Mouse (Mus musculus) olfactory bulb, adult 2 months (tissue): ENCODE results near the gene Mta2. TPM values are rescaled to one million over a fixed set of nuclear protein-coding genes. Genes with fewer than 3 reads are reported as not detected.
"Not testable (repeated sequence)": the region's sequence is repeated elsewhere in the genome, so short reads cannot be mapped to it uniquely, and the experiment has no call there.

ENCODE experiments used
- H3K27ac ChIP-seq: fragments of 200-500 bp; 2 replicates; pipeline ENCODE4 v1.5.1; 2012; ENCODE audit warnings: low read depth, low read length; ENCODE audit not compliant: insufficient read depth
- H3K4me1 ChIP-seq: fragments of 200-500 bp; 2 replicates; pipeline ENCODE4 v1.6.1; 2012; ENCODE audit warnings: low read length; ENCODE audit not compliant: control insufficient read depth, insufficient read depth
- H3K4me3 ChIP-seq: fragments of 200-500 bp; 2 replicates; pipeline ENCODE4 v1.5.1; 2012; ENCODE audit warnings: mild to moderate bottlenecking, low read depth, low read length, moderate library complexity; ENCODE audit not compliant: insufficient read depth
- CTCF ChIP-seq: fragments of 200-500 bp; IDR thresholded peaks from 2 replicates; pipeline ENCODE4 v1.5.1; 2012; ENCODE audit warnings: low read depth, mild to moderate bottlenecking, low read length, moderate library complexity; ENCODE audit not compliant: insufficient read depth
- POLR2A ChIP-seq: fragments of 200-500 bp; IDR thresholded peaks from 2 replicates; pipeline ENCODE4 v1.6.1; 2012; ENCODE audit warnings: mild to moderate bottlenecking, low read depth, low read length, moderate library complexity; ENCODE audit not compliant: insufficient read depth
- WGBS: fragments of 180-500 bp; shearing (Covaris S2); methylation state at CpG from one replicate; pipeline ENCODE4 v1.1.7; 2018; 5-methylcytosine and 5-hydroxymethylcytosine counted together
- polyA plus RNA-seq: library from polyadenylated mRNA; stranded (reverse); fragments of >200 nt; gene quantifications from 2 replicates; pipeline ENCODE4 v1.2.4, GENCODE M21; 2012; ENCODE audit warnings: low replicate concordance; ENCODE audit not compliant: missing spikeins, insufficient read depth, insufficient read length

Gene Mta2
- polyA plus RNA-seq, 1 experiment = not detected

DNA sequence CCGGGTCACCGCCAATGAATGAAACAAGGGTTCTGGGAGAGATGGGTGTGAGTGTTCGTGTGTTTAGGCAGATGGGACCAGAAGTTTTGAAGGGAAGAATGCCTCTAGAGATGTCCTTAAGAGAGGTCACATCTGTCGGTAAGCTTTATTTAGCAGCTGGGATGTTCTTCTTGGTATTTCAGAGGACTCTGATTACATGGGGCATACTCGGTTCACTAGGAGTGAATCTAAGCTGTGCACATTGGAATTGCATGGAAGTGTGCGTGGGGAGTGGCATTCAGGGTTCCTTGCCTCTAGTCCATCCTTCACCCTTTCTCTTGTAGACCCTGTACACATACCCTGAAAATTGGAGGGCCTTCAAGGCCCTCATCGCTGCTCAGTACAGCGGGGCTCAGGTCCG is 26.2 kb downstream of the Mta2 start:
- no peak for TF ChIP-seq POLR2A
- Histone ChIP-seq H3K4me3 (peak overlapping the region; percentile 76), H3K4me1 (no peaks in the 10 kb centered on the region; the same call in 1 of the 2 replicates), H3K27ac (no peak overlapping the region)
- 6% methylated on average over 9 of the region's 9 CpGs for WGBS

DNA sequence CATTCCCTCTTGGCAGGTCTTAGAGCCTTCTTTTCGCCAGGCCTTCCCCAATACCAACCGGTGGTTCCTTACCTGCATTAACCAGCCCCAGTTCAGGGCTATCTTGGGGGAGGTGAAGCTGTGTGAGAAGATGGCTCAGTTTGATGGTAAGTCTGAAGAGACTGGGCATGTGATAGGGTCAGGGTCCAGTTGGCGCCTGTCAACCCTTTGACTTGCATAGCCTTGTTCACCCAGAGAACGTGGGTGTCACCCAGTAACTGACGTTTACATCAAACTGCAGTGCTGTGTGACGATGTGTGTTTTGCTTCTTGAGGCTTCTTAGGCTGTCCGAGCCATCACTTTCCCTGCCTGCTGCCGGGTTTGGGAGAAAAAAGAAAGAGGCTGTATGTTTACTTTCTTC is 30.8 kb downstream of the Mta2 start:
- H3K4me1 ChIP-seq, H3K4me3 ChIP-seq, H3K27ac ChIP-seq: not testable (repeated sequence)
- WGBS = 89% methylated on average over 8 of the region's 8 CpGs

DNA sequence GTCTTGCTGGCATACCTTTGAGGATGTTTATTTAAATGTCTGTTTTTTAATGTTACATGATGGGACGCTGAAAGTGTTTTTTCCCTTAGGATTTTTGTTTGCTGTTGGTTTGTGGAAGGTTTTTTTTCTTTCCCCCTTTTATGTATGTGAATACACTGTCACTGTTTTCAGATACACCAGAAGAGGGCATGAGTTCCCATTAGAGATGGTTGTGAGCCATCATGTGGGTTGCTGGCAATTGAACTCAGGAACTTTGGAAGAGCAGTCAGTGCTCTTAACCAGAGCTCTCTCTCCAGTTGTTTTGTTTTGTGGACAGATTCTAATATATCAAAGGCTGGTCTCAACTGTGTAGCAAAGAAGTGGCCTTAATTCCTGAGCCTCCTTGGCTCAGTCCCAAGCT is 33.0 kb downstream of the Mta2 start:
- WGBS = 80% methylated on average over 1 of the region's 1 CpGs
- no peak for TF ChIP-seq POLR2A
- no peak for TF ChIP-seq CTCF
- no peaks in the 10 kb centered on the region for H3K4me1 ChIP-seq
- no peak overlapping the region for H3K4me3 ChIP-seq
- H3K27ac ChIP-seq = no peak overlapping the region

DNA sequence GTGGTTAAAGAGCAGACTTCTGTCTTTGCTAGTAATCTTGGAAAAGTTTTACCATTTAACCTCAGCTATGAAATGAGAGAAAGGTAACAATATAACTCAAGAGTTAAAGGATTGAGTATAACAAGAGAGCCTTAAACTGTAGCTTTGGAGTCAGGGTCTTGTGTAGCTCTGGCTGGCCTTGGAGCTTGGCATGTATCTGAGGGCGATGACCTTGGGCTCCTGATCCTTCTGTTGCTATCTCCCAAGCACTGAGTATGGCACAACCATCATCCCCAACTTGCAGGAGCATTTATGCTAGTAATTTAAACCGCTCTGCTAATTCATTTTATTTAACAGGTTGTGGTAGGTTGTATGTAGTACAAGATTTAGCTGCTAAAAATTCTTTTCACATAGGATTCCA is 33.8 kb downstream of the Mta2 start:
- peaks cover under 1% of the 10 kb centered on the region for H3K4me1 ChIP-seq
- H3K27ac ChIP-seq = no peak overlapping the region
- H3K4me3 ChIP-seq = no peak overlapping the region
- TF ChIP-seq POLR2A = no peak
- WGBS = 98% methylated on average over 2 of the region's 2 CpGs

DNA sequence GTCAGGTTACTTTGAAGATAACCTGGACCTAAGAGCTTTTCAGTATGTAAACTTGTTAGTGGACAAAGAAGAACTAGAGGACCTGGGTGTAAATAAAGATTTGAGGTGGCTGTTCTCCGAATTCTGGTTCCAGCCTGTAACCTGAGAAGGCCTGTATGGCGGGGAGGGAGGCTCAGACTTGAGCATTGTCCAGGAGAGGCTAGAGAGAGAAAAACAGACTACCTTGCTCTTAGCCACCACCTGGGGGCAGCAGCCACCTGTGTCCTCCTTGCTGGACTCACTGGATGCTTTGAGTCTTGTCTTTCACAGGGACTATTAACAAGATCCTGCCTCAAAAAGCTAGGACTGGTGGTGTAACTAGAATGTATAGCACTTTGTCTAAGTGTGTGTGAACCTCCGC is 34.9 kb downstream of the Mta2 start:
- Histone ChIP-seq H3K4me3 (no peak overlapping the region), H3K27ac (no peak overlapping the region), H3K4me1 (peaks cover 8% of the 10 kb centered on the region)
- 50% methylated on average over 3 of the region's 3 CpGs for WGBS
- TF ChIP-seq POLR2A (no peak), CTCF (0 out of 2 replicates have a peak, but pooled peaks have one; percentile 32)

DNA sequence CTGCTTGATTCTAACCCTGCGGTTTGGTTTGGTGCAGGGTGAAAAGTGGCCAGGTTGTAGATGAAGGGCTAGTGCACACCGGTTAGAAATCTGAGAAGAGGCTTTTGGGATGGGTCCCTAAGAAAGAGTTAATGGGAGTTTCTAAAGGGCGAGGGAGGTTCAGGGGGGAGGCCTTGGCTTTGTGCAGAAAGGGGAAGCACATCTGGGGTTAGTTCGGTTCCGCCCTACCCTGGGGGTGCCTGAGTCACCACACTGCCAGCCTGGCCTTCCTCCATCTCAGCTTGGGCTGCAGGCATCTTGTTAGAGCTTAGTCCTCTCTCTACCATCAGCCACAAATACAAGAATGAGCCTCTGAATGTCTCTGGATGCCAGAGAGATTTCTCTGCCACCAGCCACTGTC is 39.1 kb downstream of the Mta2 start:
- TF ChIP-seq POLR2A = no peak
- no peak for TF ChIP-seq CTCF
- H3K4me3 ChIP-seq = no peak overlapping the region
- 42% methylated on average over 5 of the region's 5 CpGs for WGBS
- H3K27ac ChIP-seq = 0 out of 2 replicates have a peak overlapping the region, but pooled peaks have one; percentile 22
- H3K4me1 ChIP-seq = peaks cover 25% of the 10 kb centered on the region

DNA sequence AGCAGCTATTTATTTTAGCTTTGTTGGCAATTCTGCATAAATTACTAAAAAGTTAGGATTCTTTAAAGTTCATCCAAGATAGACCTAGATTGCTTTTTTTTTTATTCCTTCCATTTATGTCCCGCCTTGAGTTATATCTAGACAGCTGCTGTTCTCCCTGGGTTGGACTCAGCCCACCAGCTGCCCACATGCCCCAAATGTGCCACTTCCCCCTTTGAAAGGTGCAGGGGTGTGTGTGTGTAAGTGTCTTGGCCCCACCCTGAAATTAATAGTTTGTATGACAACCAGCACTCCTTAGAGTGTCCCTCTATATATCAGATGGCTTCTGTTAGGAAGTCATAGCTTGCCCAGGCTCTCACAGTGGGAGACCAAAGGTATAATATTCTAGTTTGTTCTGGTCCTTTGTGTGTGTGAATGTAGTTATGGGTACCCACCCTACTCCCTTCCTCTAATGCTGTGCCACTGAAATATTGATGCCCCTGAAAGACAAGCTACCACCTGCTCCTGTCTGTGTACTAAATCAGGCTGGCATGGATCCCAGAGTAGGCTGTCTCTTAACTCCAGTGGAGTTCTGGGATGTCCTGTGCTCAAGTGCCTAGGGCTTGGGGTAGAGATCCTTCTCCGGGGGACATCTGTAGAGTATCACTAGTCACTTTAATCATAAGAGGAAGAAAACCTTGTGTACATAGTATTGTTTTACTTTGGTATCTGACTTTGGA is 39.9 kb downstream of the Mta2 start:
- Histone ChIP-seq H3K4me1 (peaks cover 25% of the 10 kb centered on the region), H3K4me3 (no peak overlapping the region), H3K27ac (no peak overlapping the region)
- WGBS = 66% methylated on average over 2 of the region's 2 CpGs
- TF ChIP-seq POLR2A = no peak
- TF ChIP-seq CTCF = no peak

DNA sequence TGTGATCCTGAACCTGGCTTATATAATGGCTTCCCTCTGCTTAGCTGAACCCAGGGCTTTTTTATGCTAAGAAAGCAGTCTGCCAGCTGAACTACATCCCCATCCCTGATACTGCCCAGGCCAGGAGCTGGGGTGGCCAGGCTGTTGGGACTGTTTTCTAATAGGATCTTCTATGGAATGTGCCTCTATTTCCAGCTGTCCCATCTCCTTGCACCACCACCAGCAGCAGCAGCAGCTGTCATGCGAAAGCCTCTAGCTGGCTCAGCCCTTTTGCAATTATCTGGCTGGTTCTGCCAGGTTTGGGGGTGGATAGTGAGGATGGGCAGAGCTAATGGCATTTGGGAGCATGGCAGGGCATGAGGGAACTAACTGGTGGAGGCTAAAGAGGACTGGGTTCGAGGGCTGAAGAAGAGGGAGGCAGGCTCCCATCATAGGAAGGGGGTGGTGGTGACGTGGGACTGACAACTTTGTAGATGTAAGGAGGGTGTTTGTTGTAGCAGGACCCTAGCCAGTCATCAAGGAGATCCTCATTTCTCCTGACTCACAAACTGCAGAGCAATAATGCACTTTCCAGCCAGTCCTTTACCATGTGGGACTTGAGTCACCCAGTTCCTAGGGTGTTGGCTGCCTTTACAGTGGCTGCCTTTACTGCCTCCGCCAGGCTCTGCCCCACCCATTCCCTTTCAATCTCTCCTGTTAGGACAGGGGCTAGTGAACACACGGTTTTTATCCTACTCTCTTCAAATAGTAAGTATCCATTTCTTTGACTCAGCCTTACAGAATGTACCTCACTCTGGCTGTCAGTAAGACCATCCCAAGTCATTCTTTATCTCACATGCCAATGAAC is 40.9 kb downstream of the Mta2 start:
- TF ChIP-seq POLR2A = no peak
- no peak for TF ChIP-seq CTCF
- peaks cover 25% of the 10 kb centered on the region for H3K4me1 ChIP-seq
- no peak overlapping the region for H3K27ac ChIP-seq
- WGBS = 52% methylated on average over 5 of the region's 5 CpGs
- H3K4me3 ChIP-seq = no peak overlapping the region

DNA sequence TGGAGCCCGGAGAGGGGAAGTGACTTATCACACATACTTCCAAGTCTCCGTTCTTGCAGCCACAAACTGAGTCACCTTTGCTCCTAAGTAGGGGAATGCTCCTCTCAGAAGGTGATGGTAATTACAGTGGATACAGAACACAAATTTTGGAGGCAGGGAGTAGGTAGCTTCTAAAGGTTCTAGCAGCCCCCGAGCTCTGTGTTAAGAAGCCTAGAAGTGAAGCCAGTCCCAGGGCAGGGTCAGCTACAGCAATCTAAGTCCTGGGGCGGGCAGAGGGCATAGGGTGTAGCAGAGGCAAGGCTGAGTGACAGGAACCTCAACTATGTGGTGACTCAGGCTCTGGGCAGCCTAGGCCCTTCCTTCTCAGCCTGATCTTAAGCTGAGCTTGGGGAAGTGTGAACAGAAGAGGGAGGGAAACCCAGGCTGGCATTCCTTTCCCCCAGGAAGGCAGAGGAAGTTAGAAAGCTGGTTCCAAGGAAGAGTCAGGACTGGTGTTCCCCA is 41.5 kb downstream of the Mta2 start:
- Histone ChIP-seq H3K4me1 (peaks cover 29% of the 10 kb centered on the region), H3K27ac (no peak overlapping the region), H3K4me3 (no peak overlapping the region)
- WGBS = 58% methylated on average over 4 of the region's 4 CpGs
- no peak for TF ChIP-seq POLR2A
- no peak for TF ChIP-seq CTCF
